Mouse (Mus musculus) right cerebral cortex, postnatal 10 days (tissue): ENCODE results near the gene Styx.
"Not testable (repeated sequence)": the region's sequence is repeated elsewhere in the genome, so short reads cannot be mapped to it uniquely, and the experiment has no call there.

Source experiments
- DNase-seq, 2 experiments: peaks; one replicate each; pipeline ENCODE4 v3.0.0; 2021; ENCODE audit warnings: low spot score in 2 of 2

Styx gene

DNA sequence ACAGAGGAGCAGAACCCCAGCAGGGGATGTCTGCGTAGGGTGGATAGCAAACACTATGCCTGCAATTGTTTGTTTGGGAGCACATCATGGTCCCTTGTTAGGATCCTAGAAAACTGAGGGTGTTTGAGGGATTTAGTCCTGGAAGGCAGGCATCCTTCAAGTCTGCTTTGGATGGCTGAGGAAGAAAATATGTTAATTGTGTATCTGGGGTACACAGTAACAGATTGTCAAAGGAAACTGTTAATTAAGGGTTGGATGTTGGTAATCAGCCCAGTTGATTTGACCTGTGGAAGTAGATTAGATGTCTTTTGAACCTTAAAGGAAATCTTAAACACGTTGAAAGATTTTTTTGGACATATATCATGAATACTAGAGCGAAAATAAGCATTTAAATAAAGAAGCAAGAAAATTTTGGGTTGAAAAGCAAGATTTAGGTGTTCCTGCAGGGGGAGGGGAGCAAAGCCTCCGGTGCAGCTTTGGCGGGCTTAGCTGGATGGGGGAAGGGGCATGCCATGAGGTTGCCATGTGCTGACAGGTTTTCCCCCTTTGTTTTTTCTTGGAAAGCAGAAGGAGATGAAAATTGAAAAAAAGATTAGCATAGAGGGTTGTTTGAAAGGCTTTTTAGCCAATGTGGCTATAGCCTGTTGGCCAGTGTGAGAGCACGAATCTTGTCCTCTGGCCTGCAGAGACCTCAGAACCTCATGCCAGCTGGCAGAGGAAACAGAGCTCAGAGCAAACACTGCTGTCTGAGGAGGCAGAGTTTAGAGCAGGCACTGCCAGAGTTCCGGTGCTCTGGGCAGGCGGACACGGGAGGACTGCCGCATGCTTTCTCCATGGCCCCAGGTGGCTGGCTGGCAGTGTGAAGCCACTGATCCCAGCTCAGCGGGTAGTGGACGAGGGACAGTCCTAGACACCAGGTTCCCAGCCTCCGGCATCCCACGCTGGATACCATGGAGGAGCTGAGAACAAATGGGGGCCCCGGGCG is 13.6 kb downstream of the Styx start:
- DNase-seq: peak; percentile 59 to 63

DNA sequence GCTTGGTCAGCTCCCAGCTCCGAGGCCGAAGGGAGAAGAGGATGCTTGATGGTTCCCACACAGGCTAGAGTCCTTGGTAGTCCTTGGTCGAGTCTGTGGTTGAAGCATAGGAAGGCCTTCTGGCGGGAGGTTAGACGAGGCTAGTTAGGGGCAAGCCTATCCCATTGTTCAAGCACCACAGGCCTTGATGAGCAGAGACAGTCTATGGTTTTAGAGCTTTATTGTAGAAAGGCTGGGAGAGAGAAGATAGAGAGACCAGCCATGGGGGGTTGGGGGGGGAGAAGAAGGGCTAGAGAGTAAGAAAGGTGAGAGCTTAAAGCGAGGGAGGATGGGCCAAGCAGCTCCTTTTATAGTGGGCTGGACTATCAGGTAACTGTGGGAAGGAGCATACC is 14.3 kb downstream of the Styx start:
- DNase-seq: no peak

- no peak for DNase-seq
Observed at GRCm38 (mm10) chr14:45378771-45379170, 27.9 kb downstream of the Styx start.

GRCm38 (mm10) chr14:45380756-45381155 is 29.9 kb downstream of the Styx start:
- no peak for DNase-seq

- DNase-seq: no peak
Observed at GRCm38 (mm10) chr14:45382912-45383311, 32.0 kb downstream of the Styx start.

DNA sequence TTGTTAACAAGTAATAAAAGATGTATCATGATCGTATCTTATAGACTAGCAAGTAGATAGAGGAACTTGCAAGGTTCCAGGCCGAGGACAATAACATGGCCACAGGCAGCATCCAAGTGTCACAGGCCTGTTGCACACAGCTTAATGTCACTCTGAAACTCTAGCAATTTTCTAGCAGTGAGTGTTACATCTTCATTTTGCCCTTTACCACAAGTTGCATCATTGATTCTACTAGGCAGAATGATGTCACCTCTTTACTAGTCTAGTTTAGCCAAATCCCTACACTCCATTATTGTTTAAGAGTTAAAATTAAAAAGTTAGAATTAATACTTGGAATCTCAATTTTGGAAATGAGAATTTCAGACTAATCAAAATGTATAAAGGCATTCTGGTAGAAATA is 34.7 kb downstream of the Styx start:
- DNase-seq: no peak

- no peak for DNase-seq
Observed at GRCm38 (mm10) chr14:45387480-45387879, 36.6 kb downstream of the Styx start.

DNA sequence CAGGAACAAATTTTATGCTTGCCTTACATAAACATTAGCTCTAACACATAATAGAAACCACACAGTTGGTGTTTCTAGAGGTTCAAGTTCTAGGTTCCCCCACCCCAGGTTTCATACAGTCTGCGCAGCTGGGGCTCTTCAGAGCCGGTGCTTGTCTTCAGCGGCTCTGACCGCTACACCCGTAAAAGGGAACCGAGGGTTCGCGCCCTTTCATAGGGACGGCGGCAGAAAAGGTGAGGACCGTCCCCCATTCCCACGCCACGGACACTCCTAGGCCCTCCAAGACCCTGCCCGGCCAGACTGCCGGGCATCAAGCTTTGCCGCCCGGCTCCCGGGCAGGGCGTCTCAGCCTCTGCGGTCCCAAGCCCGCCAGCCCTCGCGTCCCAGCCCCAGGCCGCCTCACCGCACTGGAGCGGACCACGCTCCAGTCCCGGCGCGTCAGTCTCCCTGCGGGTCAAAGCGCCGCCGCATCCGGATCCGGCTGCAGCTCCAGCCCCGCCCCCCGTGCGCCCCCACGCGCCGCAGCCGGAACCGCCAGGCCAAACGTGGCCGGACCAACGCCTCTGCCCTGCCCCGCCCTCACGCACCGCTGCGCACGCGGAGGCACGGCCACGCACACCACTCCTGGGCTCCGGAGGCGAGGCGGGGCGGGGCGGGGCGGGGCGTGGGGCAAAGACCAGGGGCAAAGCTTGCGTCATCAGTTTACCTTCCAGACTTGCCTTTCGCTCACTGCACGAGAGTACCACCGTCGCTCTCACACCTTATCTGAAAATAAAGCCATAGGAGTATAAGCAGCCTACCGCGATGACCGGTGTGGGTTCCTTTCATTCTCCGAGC is 37.7 kb downstream of the Styx start:
- peak; percentile 91 to 93 for DNase-seq

GRCm38 (mm10) chr14:45389194-45389593 is 38.3 kb downstream of the Styx start:
- no peak for DNase-seq

DNA sequence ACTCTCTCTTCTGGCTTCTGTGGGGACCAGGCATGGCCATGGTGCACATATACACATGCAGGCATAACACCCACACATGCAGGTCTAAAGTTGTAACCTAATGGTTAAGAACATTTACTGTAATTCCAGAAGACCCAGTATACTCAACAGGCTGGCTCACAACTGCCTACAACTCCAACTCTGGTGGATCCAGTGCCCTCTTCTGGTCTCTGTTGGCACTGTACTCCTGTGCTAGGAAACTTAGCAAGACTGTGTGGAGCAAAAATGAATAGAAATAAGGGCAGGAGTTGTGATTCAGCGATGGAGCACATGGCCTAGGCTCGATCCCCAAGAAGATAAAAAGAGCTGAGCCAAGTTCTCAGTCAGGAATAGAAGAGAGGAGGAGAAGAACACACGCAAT is 48.9 kb downstream of the Styx start:
- no peak for DNase-seq

DNA sequence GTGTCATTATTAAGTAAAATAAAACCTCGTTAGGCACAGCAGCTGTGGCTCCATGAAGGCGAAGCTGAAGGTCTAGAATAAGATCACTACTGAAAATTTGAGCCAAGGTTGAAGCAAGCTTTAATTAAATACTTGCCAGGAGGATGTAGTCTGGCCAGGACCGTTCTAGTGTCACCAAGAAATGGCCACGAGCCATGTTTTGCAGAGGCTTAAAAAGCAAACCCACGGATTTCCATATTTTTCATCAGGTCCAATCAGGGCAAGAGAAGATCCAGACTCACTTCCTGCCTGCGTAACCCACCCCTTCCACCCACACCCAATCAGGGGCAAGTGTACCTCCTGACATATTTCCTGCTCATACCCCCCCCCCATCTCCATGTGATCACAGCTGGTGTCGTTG is 52.8 kb downstream of the Styx start:
- DNase-seq: no peak

GRCm38 (mm10) chr14:45404813-45405212 is 53.9 kb downstream of the Styx start, which contains the start of gene Gnpnat1:
Gene Gnpnat1, minus strand, starts transcription at chr14:45404913.
- DNase-seq: not testable (repeated sequence)

DNA sequence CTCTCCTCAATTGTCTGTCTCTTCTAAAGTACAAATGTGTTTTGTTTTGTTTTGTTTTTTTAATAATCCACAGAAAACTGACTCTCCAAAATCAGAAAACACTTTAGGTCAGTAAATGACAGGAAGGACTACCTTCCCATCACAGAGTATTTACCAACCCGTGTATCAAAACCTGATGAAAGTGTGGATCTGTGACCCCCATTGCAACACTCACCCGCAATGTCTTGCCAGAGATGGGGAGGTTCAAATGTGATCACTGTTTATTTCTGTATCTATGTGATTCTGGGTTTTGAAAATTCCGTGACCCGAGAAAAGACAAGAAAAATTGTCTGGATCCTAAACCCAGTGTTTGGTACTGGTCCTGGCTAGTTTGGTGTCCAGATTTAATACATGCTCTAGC is 65.4 kb downstream of the Styx start:
- DNase-seq: no peak

- no peak for DNase-seq
Observed at GRCm38 (mm10) chr14:45418553-45418952, 67.7 kb downstream of the Styx start.

- DNase-seq: no peak
Observed at GRCm38 (mm10) chr14:45419323-45419722, 68.4 kb downstream of the Styx start.

DNA sequence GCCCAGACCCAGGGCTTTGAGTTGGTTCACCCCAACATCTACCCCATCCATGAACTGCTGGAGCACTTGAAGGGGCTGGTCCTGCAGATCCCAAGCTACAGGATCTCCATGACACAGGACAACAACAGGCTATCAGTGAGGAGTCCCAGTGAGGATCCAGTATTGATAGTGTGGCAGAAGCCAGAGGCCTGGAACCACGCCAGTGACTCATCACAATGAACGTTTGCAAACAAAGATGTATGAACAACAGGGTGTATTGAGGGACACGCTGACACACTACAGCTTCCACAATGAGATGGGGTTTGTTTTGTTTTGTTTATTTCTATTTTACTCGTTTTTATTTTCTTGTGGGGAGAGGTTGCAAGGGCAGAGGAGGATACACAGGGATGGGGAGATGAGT is 71.5 kb downstream of the Styx start:
- peak in 1 of 2 experiments; percentile 31 for DNase-seq

DNA sequence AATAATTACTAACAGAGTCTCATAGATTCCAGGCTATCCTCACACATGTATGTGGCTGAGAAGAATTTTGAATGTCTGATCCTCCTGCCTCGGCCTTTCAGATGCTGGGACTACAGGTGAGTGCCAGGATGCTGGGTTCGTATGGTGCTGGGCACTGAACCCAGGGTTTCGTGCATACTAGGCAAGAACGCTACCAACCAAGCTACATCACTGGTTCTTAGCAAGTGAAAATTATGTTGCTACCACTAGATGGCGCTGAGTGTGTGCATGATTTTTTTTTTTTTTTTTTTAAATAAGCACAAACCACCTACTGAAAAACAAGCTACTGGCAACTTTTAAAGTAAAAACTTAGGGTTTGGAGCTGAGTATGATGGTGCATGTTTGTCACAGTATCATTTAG is 72.3 kb downstream of the Styx start:
- DNase-seq: peak; percentile 37 to 39

DNA sequence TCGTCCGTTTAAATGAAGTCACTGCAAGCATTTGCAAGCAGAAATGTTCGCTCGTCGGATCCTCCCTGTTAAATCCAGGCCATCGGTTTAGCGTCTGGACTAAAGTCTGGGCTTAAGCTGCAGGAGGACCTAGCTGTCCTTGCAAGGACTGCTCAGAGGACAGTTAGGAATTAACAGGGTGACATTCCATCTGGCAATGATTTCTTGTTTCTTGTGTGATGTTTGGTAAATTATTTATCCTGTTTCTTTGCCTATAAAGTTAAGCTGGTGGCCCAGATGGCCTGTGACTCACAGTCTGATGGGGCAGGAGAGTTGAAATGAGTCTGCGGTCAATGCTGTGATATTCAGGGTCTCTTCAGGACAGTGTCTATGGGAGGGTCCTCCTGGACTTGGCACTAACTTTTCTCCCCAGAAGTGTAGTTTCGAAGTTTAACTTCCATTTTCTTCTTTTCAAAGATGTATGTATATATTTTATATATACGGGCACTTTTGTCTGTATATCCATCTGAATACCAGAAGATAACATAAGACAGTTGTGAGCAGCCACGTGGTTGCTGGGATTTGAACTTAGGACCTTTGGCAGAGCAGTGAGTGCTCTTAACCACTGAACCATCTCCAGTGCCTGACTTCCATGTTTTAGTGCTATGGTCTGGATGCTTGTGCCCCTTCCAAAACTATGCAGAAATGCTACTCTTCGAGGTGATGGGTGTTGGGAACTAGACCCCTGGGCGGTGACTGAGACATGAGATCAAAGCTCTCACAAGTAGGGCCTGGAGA is 79.4 kb downstream of the Styx start:
- no peak for DNase-seq

- DNase-seq: no peak
Observed at GRCm38 (mm10) chr14:45432003-45432402, 81.1 kb downstream of the Styx start.

- DNase-seq: no peak
Observed at GRCm38 (mm10) chr14:45434220-45434619, 83.3 kb downstream of the Styx start.

DNA sequence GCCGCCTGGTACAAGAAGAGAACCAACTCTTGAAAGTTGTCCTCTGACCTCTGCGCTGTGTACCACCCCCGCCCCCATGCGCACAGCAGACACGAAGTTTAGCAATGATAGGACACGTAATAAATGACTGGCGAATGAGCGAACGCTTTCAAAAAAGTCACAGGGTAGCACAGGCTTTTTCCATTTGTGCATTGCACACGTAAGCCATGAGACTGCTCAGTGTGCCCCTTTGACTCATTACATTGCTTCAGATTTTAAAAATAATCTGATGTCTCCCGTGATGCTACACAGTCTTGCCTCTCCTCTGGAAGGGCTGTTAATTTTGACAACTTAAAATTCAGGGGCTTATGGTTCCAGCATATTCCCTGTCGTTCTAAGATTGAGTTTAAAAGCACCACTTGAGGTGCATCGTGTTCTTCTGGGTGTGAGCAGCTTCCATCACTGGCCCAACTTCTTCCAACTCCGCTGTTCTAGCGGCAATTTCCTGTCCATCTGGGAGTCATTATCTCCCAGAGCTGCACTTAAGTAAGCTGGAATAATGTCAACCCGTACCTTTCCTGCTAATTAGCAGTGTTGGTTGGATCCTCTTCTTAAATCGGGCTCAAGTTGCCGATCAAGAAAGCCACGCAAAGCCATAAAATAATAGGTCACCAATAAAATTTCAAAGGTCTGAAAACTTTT is 87.5 kb downstream of the Styx start:
- no peak for DNase-seq
